Mouse (Mus musculus) forebrain, embryonic 16.5 days (tissue): ENCODE data around the gene Zfp280c. TPM values are rescaled to one million over a fixed set of nuclear protein-coding genes. Genes with fewer than 3 reads are reported as not detected.

Source experiments
- ATAC-seq: fragments of 200-750 bp; cut with Nextera tagmentation; 2 replicates; pipeline ENCODE4 v1.8.0; 2017; ENCODE audit warnings: mild to moderate bottlenecking, moderate library complexity
- H3K27ac ChIP-seq: fragments of 300-500 bp; sonication (generic); 2 replicates; pipeline ENCODE4 v1.5.1; 2014; ENCODE audit warnings: low read length, control low read depth
- H3K27me3 ChIP-seq: fragments of 300-500 bp; sonication (generic); replicated peaks from 2 replicates; pipeline ENCODE4 v1.6.1; 2014; ENCODE audit warnings: low read length; ENCODE audit not compliant: control insufficient read depth, insufficient read depth
- H3K36me3 ChIP-seq: fragments of 300-500 bp; sonication (generic); 2 replicates; pipeline ENCODE4 v1.6.1; 2014; ENCODE audit not compliant: control insufficient read depth, insufficient read depth
- H3K4me1 ChIP-seq: fragments of 300-500 bp; sonication (generic); replicated peaks from 2 replicates; pipeline ENCODE4 v1.6.1; 2014; ENCODE audit warnings: low read length; ENCODE audit not compliant: control insufficient read depth, insufficient read depth
- H3K4me2 ChIP-seq: fragments of 300-500 bp; sonication (generic); 2 replicates; pipeline ENCODE4 v1.6.1; 2014; ENCODE audit warnings: mild to moderate bottlenecking, low read length, control low read depth
- H3K4me3 ChIP-seq: fragments of 300-500 bp; sonication (generic); replicated peaks from 2 replicates; pipeline ENCODE4 v1.5.1; 2014; ENCODE audit warnings: mild to moderate bottlenecking, low read length, control low read depth
- H3K9ac ChIP-seq: fragments of 300-500 bp; sonication (generic); replicated peaks from 2 replicates; pipeline ENCODE4 v1.6.1; 2014; ENCODE audit warnings: low read depth, low read length, control low read depth
- H3K9me3 ChIP-seq: fragments of 300-500 bp; sonication (generic); 2 replicates; pipeline ENCODE4 v1.6.1; 2016; ENCODE audit warnings: low read length; ENCODE audit not compliant: control insufficient read depth
- WGBS: fragments of 180-500 bp; shearing (Covaris S2); extraction: QIAGEN DNeasy Blood & Tissue Kit; methylation state at CpG from one replicate; pipeline ENCODE4 v1.1.7; 2014; 5-methylcytosine and 5-hydroxymethylcytosine counted together
- microRNA-seq: library from miRNA; unstranded; fragments of <30 nt; microRNA quantifications from one replicate; pipeline ENCODE4, GENCODE M21; 2017
- polyA plus RNA-seq: library from polyadenylated mRNA; unstranded; fragments of >200 nt; fragmentation: Nextera tagmentation; extraction: Ambion mirVana; gene quantifications from 2 replicates; pipeline ENCODE4 v1.2.1, GENCODE M21; 2015

The Zfp280c gene
- polyA plus RNA-seq, 1 experiment from 2014 or later: 12.7 TPM

GRCm38 (mm10) chrX:48518211-48518807 is 76.0 kb downstream of the Zfp280c start:
- peak overlapping the region; percentile 79 for H3K9ac ChIP-seq
- H3K27me3 ChIP-seq: no peaks in the 10 kb centered on the region
- H3K4me3 ChIP-seq: peak overlapping the region; percentile 60
- ATAC-seq: peak; percentile 96
- peaks cover 12% of the 10 kb centered on the region for H3K4me1 ChIP-seq
- WGBS: 24% methylated on average over 15 of the region's 15 CpGs
- H3K9me3 ChIP-seq: no peaks in the 10 kb centered on the region
- H3K36me3 ChIP-seq: no peaks in the 10 kb centered on the region
- peak overlapping the region; percentile 94 for H3K27ac ChIP-seq
- peak overlapping the region; percentile 70 for H3K4me2 ChIP-seq

GRCm38 (mm10) chrX:48513824-48514223 is 80.5 kb downstream of the Zfp280c start:
- peak overlapping the region; percentile 26; the same call in 1 of the 2 replicates for H3K9ac ChIP-seq
- H3K4me3 ChIP-seq: peak overlapping the region; percentile 53
- H3K4me1 ChIP-seq: peaks cover 3% of the 10 kb centered on the region; the same call in 1 of the 2 replicates
- no peak for ATAC-seq
- no peak overlapping the region for H3K27ac ChIP-seq
- WGBS: 20% methylated on average over 13 of the region's 13 CpGs
- H3K4me2 ChIP-seq: peak overlapping the region; percentile 52
- no peaks in the 10 kb centered on the region for H3K27me3 ChIP-seq
- no peaks in the 10 kb centered on the region for H3K9me3 ChIP-seq
- no peaks in the 10 kb centered on the region for H3K36me3 ChIP-seq

GRCm38 (mm10) chrX:48513166-48513807 is 81.0 kb downstream of the Zfp280c start, which contains the start of gene Aifm1:
Gene Aifm1, minus strand, starts transcription at chrX:48513563.
- H3K27ac ChIP-seq: no peak within 1 kb of the TSS
- ATAC-seq: peak; percentile 96
- H3K4me2 ChIP-seq: peak within 1 kb of the TSS; percentile 59
- no peaks in the 10 kb centered on the region for H3K36me3 ChIP-seq
- H3K9me3 ChIP-seq: no peaks in the 10 kb centered on the region
- H3K4me3 ChIP-seq: peak within 1 kb of the TSS; percentile 53
- H3K4me1 ChIP-seq: peaks cover 3% of the 10 kb centered on the region; the same call in 1 of the 2 replicates
- WGBS: 19% methylated on average over 45 of the region's 45 CpGs
- no peaks in the 10 kb centered on the region for H3K27me3 ChIP-seq
- H3K9ac ChIP-seq: peak within 1 kb of the TSS; percentile 60

GRCm38 (mm10) chrX:48493763-48494162 is 100.5 kb downstream of the Zfp280c start:
- 98% methylated on average over 8 of the region's 8 CpGs for WGBS
- no peak overlapping the region for H3K9ac ChIP-seq
- no peaks in the 10 kb centered on the region for H3K36me3 ChIP-seq
- no peaks in the 10 kb centered on the region for H3K9me3 ChIP-seq
- no peak for ATAC-seq
- H3K27ac ChIP-seq: no peak overlapping the region
- H3K4me1 ChIP-seq: no peaks in the 10 kb centered on the region
- no peaks in the 10 kb centered on the region for H3K27me3 ChIP-seq
- no peak overlapping the region for H3K4me3 ChIP-seq
- no peak overlapping the region for H3K4me2 ChIP-seq

Small RNA genes lying within 50 kb of the gene (microRNA-seq; reads per million reads assigned to microRNA genes)
- gene Gm27828: not detected

Other genes with a start within 250 kb of the Zfp280c start
- gene Elf4, start 131.4 kb downstream of the Zfp280c start, polyA plus RNA-seq: 0.32 and 0.57 TPM in 2 replicates
- gene Aifm1, start 80.9 kb downstream of the Zfp280c start, polyA plus RNA-seq: 47.7 and 52.7 TPM in 2 replicates
- 89.3 and 101 TPM in 2 replicates for gene Rab33a, start 75.2 kb downstream of the Zfp280c start, polyA plus RNA-seq
- 53.3 and 54.6 TPM in 2 replicates for gene Slc25a14, start 28.9 kb upstream of the Zfp280c start, polyA plus RNA-seq
- not detected in 2 replicates for gene Gpr119, start 80.0 kb upstream of the Zfp280c start, polyA plus RNA-seq
- gene Rbmx2, start 100.5 kb upstream of the Zfp280c start, polyA plus RNA-seq: 22.6 and 23.3 TPM in 2 replicates